Mouse (Mus musculus): ENCODE results near the gene Bbx.

- TF ChIP-seq CTCF (IDR thresholded peaks at IDR 0.05; ENCODE audit: control insufficient read depth, insufficient read depth, low read length) (no peak), POLR2A (IDR thresholded peaks at IDR 0.05; ENCODE audit: borderline replicate concordance, control insufficient read depth, low read depth, low read length) (no peak)
Measured at GRCm38 (mm10) chr16:50251417-50251975, 180.7 kb downstream of the Bbx start.
